Mouse (Mus musculus) stomach, embryonic 15.5 days (tissue): ENCODE results near the gene Srsf9. TPM values are rescaled to one million over a fixed set of nuclear protein-coding genes. Genes with fewer than 3 reads are reported as not detected.
"Not testable (repeated sequence)": the region's sequence is repeated elsewhere in the genome, so short reads cannot be mapped to it uniquely, and the experiment has no call there.

Experiments
- ATAC-seq: fragments of 200-750 bp; cut with Nextera tagmentation; 2 replicates; pipeline ENCODE4 v1.8.0; 2017; ENCODE audit warnings: low read depth, moderate number of reproducible peaks, moderate TSS enrichment; ENCODE audit not compliant: insufficient read depth, low FRiP score
- H3K27ac ChIP-seq: fragments of 300-500 bp; sonication (generic); 2 replicates; pipeline ENCODE4 v1.5.1; 2015; ENCODE audit warnings: mild to moderate bottlenecking, inconsistent platforms
- H3K27me3 ChIP-seq: fragments of 300-500 bp; sonication (generic); replicated peaks from 2 replicates; pipeline ENCODE4 v1.6.1; 2015; ENCODE audit warnings: inconsistent platforms
- H3K36me3 ChIP-seq: fragments of 300-500 bp; sonication (generic); 2 replicates; pipeline ENCODE4 v1.6.1; 2015; ENCODE audit warnings: inconsistent platforms
- H3K4me1 ChIP-seq: fragments of 300-500 bp; sonication (generic); 2 replicates; pipeline ENCODE4 v1.6.1; 2015; ENCODE audit warnings: inconsistent platforms
- H3K4me2 ChIP-seq: fragments of 300-500 bp; sonication (generic); 2 replicates; pipeline ENCODE4 v1.6.1; 2015; ENCODE audit warnings: mild to moderate bottlenecking, inconsistent platforms
- H3K4me3 ChIP-seq: fragments of 300-500 bp; sonication (generic); replicated peaks from 2 replicates; pipeline ENCODE4 v1.5.1; 2015; ENCODE audit warnings: inconsistent platforms
- H3K9ac ChIP-seq: fragments of 300-500 bp; sonication (generic); 2 replicates; pipeline ENCODE4 v1.6.1; 2015; ENCODE audit warnings: inconsistent platforms
- H3K9me3 ChIP-seq: fragments of 300-500 bp; sonication (generic); 2 replicates; pipeline ENCODE4 v1.6.1; 2016; ENCODE audit warnings: inconsistent platforms
- WGBS: fragments of 180-500 bp; shearing (Covaris S2); methylation state at CpG from one replicate; pipeline ENCODE4 v1.1.7; 2015; 5-methylcytosine and 5-hydroxymethylcytosine counted together
- polyA plus RNA-seq: library from polyadenylated mRNA; unstranded; fragments of >200 nt; fragmentation: Nextera tagmentation; extraction: Ambion mirVana; gene quantifications from 2 replicates; pipeline ENCODE4 v1.2.1, GENCODE M21; 2015

The Srsf9 gene
- polyA plus RNA-seq, 1 experiment from 2014 or later: 262 TPM

- H3K4me2 ChIP-seq: peak overlapping the region; percentile 83
- peak overlapping the region; percentile 86 for H3K27ac ChIP-seq
- peak overlapping the region; percentile 95 for H3K4me3 ChIP-seq
- 17% methylated on average over 13 of the region's 13 CpGs for WGBS
- no peaks in the 10 kb centered on the region for H3K27me3 ChIP-seq
- H3K9ac ChIP-seq: peak overlapping the region; percentile 31; the same call in 1 of the 2 replicates
- ATAC-seq: no peak
- H3K36me3 ChIP-seq: peaks cover 10% of the 10 kb centered on the region
- H3K9me3 ChIP-seq: no peaks in the 10 kb centered on the region
- peaks cover 20% of the 10 kb centered on the region for H3K4me1 ChIP-seq
Observed at GRCm38 (mm10) chr5:115301615-115302014, 25.4 kb upstream of the Srsf9 start.

- not testable (repeated sequence) for H3K4me2 ChIP-seq, H3K27me3 ChIP-seq, H3K9ac ChIP-seq, H3K9me3 ChIP-seq, ATAC-seq, H3K27ac ChIP-seq, H3K4me3 ChIP-seq
- peaks cover 19% of the 10 kb centered on the region for H3K4me1 ChIP-seq
- peaks cover 10% of the 10 kb centered on the region for H3K36me3 ChIP-seq
- 74% methylated on average over 6 of the region's 7 CpGs for WGBS
Observed at GRCm38 (mm10) chr5:115302190-115302589, 24.8 kb upstream of the Srsf9 start.

DNA sequence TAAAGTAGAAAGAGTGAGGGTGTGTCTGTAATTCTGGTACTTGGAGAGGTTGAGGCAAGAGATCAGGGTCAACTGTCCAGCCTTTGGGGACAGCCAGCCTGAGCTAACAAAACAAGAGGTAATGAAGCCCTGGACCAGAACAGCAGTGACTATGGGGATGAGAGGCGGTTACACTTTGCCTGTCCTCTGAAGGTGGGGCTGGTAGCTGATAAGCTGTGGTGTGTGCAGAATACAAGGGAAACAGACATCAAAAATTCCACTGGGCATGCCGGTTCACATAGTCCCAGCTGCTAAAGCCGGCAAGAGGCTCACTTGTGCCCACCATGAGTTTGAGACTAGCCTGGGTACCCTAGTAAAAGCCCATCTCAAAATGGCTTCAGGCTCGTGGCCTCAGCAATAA, 14.6 kb upstream of the Srsf9 start:
- no peaks in the 10 kb centered on the region for H3K36me3 ChIP-seq
- no peak overlapping the region for H3K4me3 ChIP-seq
- no peaks in the 10 kb centered on the region for H3K27me3 ChIP-seq
- H3K27ac ChIP-seq: no peak overlapping the region
- 71% methylated on average over 4 of the region's 4 CpGs for WGBS
- H3K9me3 ChIP-seq: no peaks in the 10 kb centered on the region
- ATAC-seq: peak; percentile 47; the same call in 1 of the 2 replicates
- no peak overlapping the region for H3K4me2 ChIP-seq
- peaks cover 9% of the 10 kb centered on the region for H3K4me1 ChIP-seq
- H3K9ac ChIP-seq: no peak overlapping the region

GRCm38 (mm10) chr5:115312816-115313667, 13.9 kb upstream of the Srsf9 start:
- 0 out of 2 replicates have a peak, but pooled peaks have one; percentile 45 for ATAC-seq
- peak overlapping the region; percentile 33; the same call in 1 of the 2 replicates for H3K27ac ChIP-seq
- H3K27me3 ChIP-seq: no peaks in the 10 kb centered on the region
- peaks cover 16% of the 10 kb centered on the region for H3K4me1 ChIP-seq
- whole genome bisulfite sequencing: 58% methylated on average over 10 of the region's 10 CpGs
- H3K4me3 ChIP-seq: no peak overlapping the region
- no peak overlapping the region for H3K4me2 ChIP-seq
- no peaks in the 10 kb centered on the region for H3K36me3 ChIP-seq
- no peaks in the 10 kb centered on the region for H3K9me3 ChIP-seq
- no peak overlapping the region for H3K9ac ChIP-seq

DNA sequence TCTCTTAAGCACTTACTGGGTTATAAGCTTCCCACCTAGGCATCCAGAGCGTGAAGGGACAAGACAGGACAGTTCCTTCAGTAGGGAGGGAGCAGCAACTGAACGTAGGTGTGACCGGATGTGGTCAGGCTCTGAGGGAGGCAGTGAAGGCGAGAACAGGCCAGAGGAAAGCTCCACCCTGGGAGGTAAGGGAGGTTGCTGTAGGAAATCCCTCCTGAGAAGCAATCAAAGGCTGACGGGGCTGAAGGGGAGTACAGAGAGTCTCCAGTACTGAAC, 13.4 kb upstream of the Srsf9 start:
- 40% methylated on average over 5 of the region's 5 CpGs for WGBS
- ATAC-seq: 0 out of 2 replicates have a peak, but pooled peaks have one; percentile 7
- peak overlapping the region; percentile 44; the same call in 1 of the 2 replicates for H3K27ac ChIP-seq

GRCm38 (mm10) chr5:115316968-115317644, 9.9 kb upstream of the Srsf9 start:
- no peak overlapping the region for H3K9ac ChIP-seq
- H3K9me3 ChIP-seq: no peaks in the 10 kb centered on the region
- peak overlapping the region; percentile 87 for H3K27ac ChIP-seq
- H3K36me3 ChIP-seq: no peaks in the 10 kb centered on the region
- no peak overlapping the region for H3K4me3 ChIP-seq
- no peak for ATAC-seq
- no peaks in the 10 kb centered on the region for H3K27me3 ChIP-seq
- peaks cover 25% of the 10 kb centered on the region for H3K4me1 ChIP-seq
- 16% methylated on average over 14 of the region's 14 CpGs for WGBS
- H3K4me2 ChIP-seq: peak overlapping the region; percentile 35; the same call in 1 of the 2 replicates

More for the DNA sequence above, 13.4 kb upstream of the Srsf9 start:
- Histone ChIP-seq H3K9ac (no peak overlapping the region), H3K9me3 (no peaks in the 10 kb centered on the region), H3K36me3 (no peaks in the 10 kb centered on the region), H3K27me3 (no peaks in the 10 kb centered on the region), H3K4me3 (no peak overlapping the region), H3K4me2 (no peak overlapping the region), H3K4me1 (peaks cover 21% of the 10 kb centered on the region)

DNA sequence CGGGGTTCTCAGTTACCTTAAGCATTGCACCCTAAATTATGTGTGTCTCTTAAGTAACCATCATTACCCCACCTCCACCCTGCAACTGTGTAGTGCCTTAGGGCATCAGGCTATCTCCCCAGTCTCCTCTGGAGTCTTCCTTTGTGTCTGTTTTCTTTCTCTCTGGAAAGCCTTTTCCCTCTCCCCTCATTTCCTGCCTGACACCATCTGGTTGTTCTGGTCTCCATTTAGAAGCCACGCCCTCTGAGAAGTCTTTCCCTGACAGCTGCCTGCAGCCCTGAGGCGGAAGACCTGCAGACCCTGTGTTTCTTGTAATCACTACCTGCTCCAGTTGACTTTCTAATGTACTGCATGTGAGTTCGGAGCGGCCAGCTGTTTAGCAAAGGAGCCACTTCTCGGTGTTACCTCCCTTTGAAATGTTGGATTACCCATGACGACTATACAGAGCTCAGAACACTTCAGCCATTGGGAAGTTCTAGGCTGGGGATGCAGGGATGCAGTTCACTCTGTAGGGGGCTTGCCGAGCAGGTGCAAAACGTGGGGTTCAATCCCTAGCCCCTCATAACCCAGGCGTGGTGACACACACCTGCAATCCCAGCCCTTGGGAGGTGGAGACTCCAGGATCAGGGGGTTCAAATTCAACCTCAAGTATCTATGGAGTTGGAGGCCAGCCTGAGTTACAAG, 9.2 kb upstream of the Srsf9 start:
- H3K4me2 ChIP-seq: peak overlapping the region; percentile 35
- no peaks in the 10 kb centered on the region for H3K27me3 ChIP-seq
- H3K9ac ChIP-seq: no peak overlapping the region
- peaks cover 25% of the 10 kb centered on the region for H3K4me1 ChIP-seq
- H3K36me3 ChIP-seq: no peaks in the 10 kb centered on the region
- no peaks in the 10 kb centered on the region for H3K9me3 ChIP-seq
- WGBS: 8% methylated on average over 10 of the region's 10 CpGs
- H3K4me3 ChIP-seq: no peak overlapping the region
- ATAC-seq: peak; percentile 42; the same call in 1 of the 2 replicates
- peak overlapping the region; percentile 87 for H3K27ac ChIP-seq

GRCm38 (mm10) chr5:115319004-115319940, 7.7 kb upstream of the Srsf9 start:
- peak; percentile 76 for ATAC-seq
- H3K9ac ChIP-seq: no peak overlapping the region
- H3K4me3 ChIP-seq: peak overlapping the region; percentile 40
- H3K4me2 ChIP-seq: peak overlapping the region; percentile 72
- H3K4me1 ChIP-seq: peaks cover 22% of the 10 kb centered on the region
- H3K27me3 ChIP-seq: no peaks in the 10 kb centered on the region
- H3K9me3 ChIP-seq: no peaks in the 10 kb centered on the region
- no peaks in the 10 kb centered on the region for H3K36me3 ChIP-seq
- WGBS: under 1% methylated on average over 22 of the region's 22 CpGs
- peak overlapping the region; percentile 87 for H3K27ac ChIP-seq

GRCm38 (mm10) chr5:115326256-115326831, 633 bp upstream of the Srsf9 start:
- H3K27ac ChIP-seq: peak overlapping the region; percentile 88
- H3K9ac ChIP-seq: peak overlapping the region; percentile 76
- peaks cover 11% of the 10 kb centered on the region for H3K36me3 ChIP-seq
- peak overlapping the region; percentile 60 for H3K4me2 ChIP-seq
- ATAC-seq: peak; percentile 81
- H3K27me3 ChIP-seq: no peaks in the 10 kb centered on the region
- 23% methylated on average over 11 of the region's 11 CpGs for WGBS
- no peaks in the 10 kb centered on the region for H3K9me3 ChIP-seq
- H3K4me3 ChIP-seq: peak overlapping the region; percentile 94
- H3K4me1 ChIP-seq: peaks cover 19% of the 10 kb centered on the region

- H3K27ac ChIP-seq: peak overlapping the region; percentile 88
- under 1% methylated on average over 53 of the region's 55 CpGs for WGBS
- peaks cover 19% of the 10 kb centered on the region for H3K4me1 ChIP-seq
- peaks cover 23% of the 10 kb centered on the region for H3K36me3 ChIP-seq
- H3K4me2 ChIP-seq: peak overlapping the region; percentile 60
- H3K4me3 ChIP-seq: peak overlapping the region; percentile 94
- H3K9me3 ChIP-seq: no peaks in the 10 kb centered on the region
- no peak for ATAC-seq
- H3K9ac ChIP-seq: peak overlapping the region; percentile 90; the same call in 1 of the 2 replicates
- H3K27me3 ChIP-seq: no peaks in the 10 kb centered on the region
Observed at GRCm38 (mm10) chr5:115327610-115328548, 902 bp downstream of the Srsf9 start.
